Mouse (Mus musculus) midbrain, embryonic 10.5 days (tissue): ENCODE results near the gene Nup107. TPM values are rescaled to one million over a fixed set of nuclear protein-coding genes. Genes with fewer than 3 reads are reported as not detected.

Source experiments
- DNase-seq: peaks from one replicate; pipeline ENCODE4 v3.0.0-alpha.2; 2017; ENCODE audit warnings: low spot score
- H3K27ac ChIP-seq: fragments of 300-500 bp; sonication (generic); replicated peaks from 2 replicates; pipeline ENCODE4 v1.5.1; 2016; ENCODE audit warnings: mild to moderate bottlenecking
- H3K27me3 ChIP-seq: fragments of 300-500 bp; sonication (generic); 2 replicates; pipeline ENCODE4 v1.6.1; 2016; ENCODE audit warnings: low read depth, mild to moderate bottlenecking; ENCODE audit not compliant: poor library complexity, severe bottlenecking
- H3K36me3 ChIP-seq: fragments of 300-500 bp; sonication (generic); 2 replicates; pipeline ENCODE4 v1.6.1; 2016; ENCODE audit warnings: mild to moderate bottlenecking, moderate library complexity
- H3K4me1 ChIP-seq: fragments of 300-500 bp; sonication (generic); 2 replicates; pipeline ENCODE4 v1.6.1; 2016
- H3K4me3 ChIP-seq: fragments of 300-500 bp; sonication (generic); 2 replicates; pipeline ENCODE4 v1.5.1; 2016; ENCODE audit warnings: mild to moderate bottlenecking, moderate library complexity
- H3K9me3 ChIP-seq: fragments of 300-500 bp; sonication (generic); replicated peaks from 2 replicates; pipeline ENCODE4 v1.6.1; 2016; ENCODE audit warnings: mild to moderate bottlenecking
- WGBS: fragments of 180-500 bp; shearing (Covaris S2); methylation state at CpG from one replicate; pipeline ENCODE4 v1.1.7; 2016; 5-methylcytosine and 5-hydroxymethylcytosine counted together
- polyA plus RNA-seq: library from polyadenylated mRNA; unstranded; fragments of >200 nt; fragmentation: Nextera tagmentation; extraction: Ambion mirVana; gene quantifications from 2 replicates; pipeline ENCODE4 v1.2.1, GENCODE M21; 2016

The Nup107 gene
- polyA plus RNA-seq, 1 experiment from 2014 or later = 104 TPM

DNA sequence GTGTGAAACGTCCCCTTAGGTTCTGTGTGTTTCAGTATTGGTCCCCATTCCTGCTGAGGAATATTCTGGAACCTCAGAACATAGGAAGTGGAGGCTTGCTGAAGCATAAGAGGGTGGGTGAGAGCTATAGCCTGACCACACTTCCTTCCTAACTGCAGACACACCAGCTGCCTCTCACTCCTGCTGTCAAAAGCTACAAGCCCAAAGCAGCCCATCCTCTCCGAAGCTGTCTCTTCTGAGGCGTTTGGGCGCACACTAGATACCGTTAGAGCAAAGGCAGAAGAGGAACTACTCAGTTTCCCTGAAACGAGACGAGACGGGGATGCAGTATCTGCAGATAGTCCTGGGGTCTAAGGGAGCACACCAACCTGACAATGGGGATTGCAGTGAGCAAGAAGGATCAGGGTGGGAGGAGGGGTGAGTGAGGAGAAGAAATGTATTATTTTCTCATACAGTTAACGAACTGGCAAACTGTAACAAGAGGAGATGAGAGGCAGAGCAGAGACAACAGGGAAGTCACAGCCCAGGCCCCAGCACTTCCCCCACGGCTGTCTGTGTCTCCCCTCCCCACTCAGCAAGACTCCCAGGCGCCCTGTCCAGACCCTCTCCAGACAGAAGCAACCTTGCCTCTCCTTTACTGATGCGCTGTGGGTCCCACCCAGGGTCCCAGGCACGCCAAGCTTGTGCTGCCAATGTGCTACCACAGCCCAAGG, 37.3 kb downstream of the Nup107 start:
- H3K36me3 ChIP-seq = peaks cover 95% of the 10 kb centered on the region
- no peak for DNase-seq

DNA sequence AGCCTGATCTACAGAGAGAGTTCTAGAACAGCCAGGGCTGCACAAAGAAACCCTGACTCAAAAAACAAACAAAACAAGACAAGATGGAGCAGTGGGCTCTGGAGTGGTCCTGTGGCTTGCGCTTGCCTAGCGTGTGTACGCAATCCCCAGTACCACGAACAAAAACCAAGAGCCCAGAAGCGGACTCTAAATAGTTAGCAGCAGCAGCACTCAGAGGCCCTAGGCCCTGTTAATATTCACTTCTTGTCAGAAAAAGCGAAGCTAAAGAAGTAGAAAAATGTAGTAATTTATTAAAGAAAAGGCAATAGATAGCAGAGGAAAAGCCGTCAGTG, 37.9 kb downstream of the Nup107 start:
- Histone ChIP-seq H3K4me3 (no peak overlapping the region), H3K4me1 (no peaks in the 10 kb centered on the region), H3K27ac (no peak overlapping the region), H3K36me3 (peaks cover 95% of the 10 kb centered on the region), H3K9me3 (no peaks in the 10 kb centered on the region), H3K27me3 (no peaks in the 10 kb centered on the region)
- no peak for DNase-seq
- WGBS = 96% methylated on average over 7 of the region's 7 CpGs

More for the DNA sequence above, 37.3 kb downstream of the Nup107 start:
- no peak overlapping the region for H3K4me3 ChIP-seq
- H3K27me3 ChIP-seq = no peaks in the 10 kb centered on the region
- H3K4me1 ChIP-seq = no peaks in the 10 kb centered on the region
- no peaks in the 10 kb centered on the region for H3K9me3 ChIP-seq
- no peak overlapping the region for H3K27ac ChIP-seq
- 92% methylated on average over 13 of the region's 13 CpGs for WGBS

DNA sequence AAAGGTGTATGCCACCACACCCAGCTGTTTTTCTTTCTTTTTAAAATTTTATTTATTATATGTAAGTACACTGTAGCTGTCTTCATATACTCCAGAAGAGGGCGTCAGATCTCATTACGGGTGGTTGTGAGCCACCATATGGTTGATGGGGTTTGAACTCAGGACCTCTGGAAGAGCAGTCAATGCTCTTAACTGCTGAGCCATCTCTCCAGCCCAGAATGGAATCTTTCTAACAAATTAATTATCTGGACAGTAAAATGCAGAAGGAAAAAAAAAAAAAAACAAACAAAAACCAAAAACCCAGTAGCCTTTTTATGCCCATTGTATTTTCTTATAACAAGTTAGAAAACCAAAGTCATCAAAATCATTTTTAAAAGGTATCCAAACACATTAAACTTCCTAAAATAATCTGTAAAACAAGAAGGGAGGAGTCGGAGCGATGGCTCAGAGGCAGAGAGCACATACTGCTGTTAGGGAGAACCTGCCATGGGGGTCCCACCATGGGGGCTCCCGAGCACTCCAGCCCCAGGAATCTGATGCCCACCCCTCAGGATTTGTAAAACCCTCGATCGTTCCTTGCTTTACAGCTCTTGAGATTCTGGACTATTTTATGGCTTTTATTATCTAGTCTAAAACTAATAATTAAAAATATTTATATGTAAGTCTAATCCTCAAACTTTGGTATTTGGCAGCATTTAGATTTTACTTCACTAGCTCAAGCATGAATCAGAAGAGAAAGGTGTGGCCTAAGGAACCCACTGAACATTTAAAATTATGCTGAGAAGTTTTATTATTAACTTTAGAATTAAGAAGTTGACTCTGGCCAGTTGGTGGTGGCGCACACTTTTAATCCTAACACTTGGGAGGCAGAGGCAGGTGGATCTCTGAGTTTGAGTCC, 38.5 kb downstream of the Nup107 start:
- DNase-seq = no peak
- Histone ChIP-seq H3K27me3 (no peaks in the 10 kb centered on the region), H3K4me3 (no peak overlapping the region), H3K36me3 (peaks cover 95% of the 10 kb centered on the region), H3K4me1 (no peaks in the 10 kb centered on the region), H3K9me3 (no peaks in the 10 kb centered on the region), H3K27ac (no peak overlapping the region)
- 95% methylated on average over 8 of the region's 8 CpGs for WGBS

DNA sequence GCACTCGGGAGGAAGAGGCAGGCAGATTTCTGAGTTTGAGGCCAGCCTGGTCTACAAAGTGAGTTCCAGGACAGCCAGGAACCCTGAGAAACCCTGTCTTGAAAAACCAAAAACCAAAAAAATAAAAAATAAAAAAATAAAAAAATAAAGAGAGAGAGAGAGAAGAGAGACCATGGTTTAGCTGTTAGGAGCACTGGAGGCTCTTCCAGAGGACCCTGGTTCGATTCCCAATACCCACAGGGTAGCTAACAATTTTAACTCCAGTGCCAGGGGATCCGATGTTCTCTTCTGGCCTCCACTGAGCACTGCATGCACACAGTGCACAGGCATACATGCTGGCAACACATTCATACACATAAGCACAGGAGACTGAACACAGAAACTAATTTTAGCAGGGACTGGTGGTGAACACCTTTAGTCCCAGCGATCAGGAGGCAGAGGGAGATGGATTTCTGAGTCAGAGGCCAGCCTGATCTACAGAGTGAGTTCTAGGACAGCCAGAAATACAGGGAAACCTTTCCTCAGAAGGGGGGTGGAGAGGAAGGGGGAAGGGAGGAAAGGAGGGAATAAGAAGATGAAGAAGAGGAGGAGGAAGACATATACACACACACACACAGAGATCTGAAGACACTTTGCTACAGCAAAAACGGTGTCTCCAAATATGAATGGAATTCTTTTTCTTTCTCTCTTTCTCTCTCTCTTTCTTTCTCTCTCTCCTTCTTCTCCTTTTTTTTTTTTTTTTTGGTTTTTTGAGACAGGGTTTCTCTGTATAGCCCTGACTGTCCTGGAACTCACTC, 39.5 kb downstream of the Nup107 start:
- Histone ChIP-seq H3K9me3 (no peaks in the 10 kb centered on the region), H3K4me1 (no peaks in the 10 kb centered on the region), H3K4me3 (no peak overlapping the region), H3K27me3 (no peaks in the 10 kb centered on the region), H3K36me3 (peaks cover 95% of the 10 kb centered on the region), H3K27ac (no peak overlapping the region)
- no peak for DNase-seq
- 97% methylated on average over 5 of the region's 5 CpGs for WGBS

DNA sequence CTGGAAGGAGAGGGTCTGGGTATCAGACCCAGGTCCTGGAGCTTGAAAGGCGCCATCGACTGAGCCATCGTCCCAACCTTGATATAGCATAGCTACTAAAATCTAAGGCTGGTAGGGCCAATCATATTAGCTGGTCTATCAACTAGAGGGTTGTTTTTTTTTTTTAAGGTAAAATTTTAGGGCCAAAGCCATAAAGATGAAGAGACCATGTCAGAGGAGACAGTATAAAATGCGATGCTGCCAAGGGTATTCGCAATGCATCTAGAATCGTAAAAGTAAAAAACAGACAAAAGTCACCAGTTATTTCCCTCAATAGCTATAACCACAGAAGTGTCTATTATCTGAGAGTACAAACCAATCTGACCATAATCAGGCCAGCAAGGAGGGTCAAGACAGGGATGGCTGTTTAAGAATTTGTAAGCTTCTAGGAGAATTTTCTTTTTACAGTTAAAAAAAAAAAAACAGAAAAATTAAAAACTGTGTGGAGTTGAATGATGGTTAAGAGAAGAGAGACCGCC, 40.1 kb downstream of the Nup107 start:
- Histone ChIP-seq H3K4me3 (no peak overlapping the region), H3K27me3 (no peaks in the 10 kb centered on the region), H3K9me3 (no peaks in the 10 kb centered on the region), H3K4me1 (no peaks in the 10 kb centered on the region), H3K36me3 (peaks cover 91% of the 10 kb centered on the region), H3K27ac (no peak overlapping the region)
- 98% methylated on average over 7 of the region's 7 CpGs for WGBS
- DNase-seq = no peak

DNA sequence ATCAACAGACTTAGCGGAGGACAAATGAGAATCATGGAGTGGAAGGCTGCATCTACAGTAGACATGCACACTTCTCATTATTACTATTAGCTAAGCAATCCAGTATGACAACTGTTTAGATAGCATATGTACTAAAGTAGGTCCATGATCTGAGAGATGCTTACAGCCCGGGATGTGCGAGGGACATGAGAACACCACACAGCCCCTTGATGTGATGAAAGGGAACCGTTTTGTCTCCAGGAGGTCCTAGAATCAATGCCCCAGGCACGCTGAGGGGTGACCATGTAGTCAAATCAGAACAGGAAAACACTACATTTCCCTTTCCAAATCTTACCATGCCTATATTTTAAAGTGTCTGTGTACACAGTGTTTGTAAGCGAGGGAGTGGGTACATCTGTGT, 40.8 kb downstream of the Nup107 start:
- Histone ChIP-seq H3K36me3 (peaks cover 85% of the 10 kb centered on the region), H3K27ac (no peak overlapping the region)
- 94% methylated on average over 6 of the region's 6 CpGs for WGBS

DNA sequence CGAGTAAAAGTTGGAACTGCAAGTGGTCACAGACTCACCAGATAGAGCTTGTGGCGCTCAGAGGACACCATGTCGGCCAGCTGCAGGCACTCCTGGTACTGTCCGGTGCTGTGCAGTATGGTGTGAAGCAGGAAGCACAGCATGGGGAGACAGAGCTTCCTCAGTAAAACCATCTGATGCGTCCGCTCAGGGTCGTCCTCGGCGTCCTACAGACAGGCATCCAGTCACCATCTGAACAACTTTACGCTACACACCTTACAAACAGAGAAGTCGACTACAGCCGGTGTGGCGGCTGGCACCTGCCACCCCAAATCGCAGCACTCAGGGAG, 41.3 kb downstream of the Nup107 start:
- no peak overlapping the region for H3K27ac ChIP-seq
- H3K27me3 ChIP-seq = no peaks in the 10 kb centered on the region
- H3K36me3 ChIP-seq = peaks cover 80% of the 10 kb centered on the region
- no peak overlapping the region for H3K4me3 ChIP-seq
- no peak for DNase-seq
- no peaks in the 10 kb centered on the region for H3K4me1 ChIP-seq
- no peaks in the 10 kb centered on the region for H3K9me3 ChIP-seq
- 96% methylated on average over 14 of the region's 14 CpGs for WGBS

More for the DNA sequence above, 40.8 kb downstream of the Nup107 start:
- no peaks in the 10 kb centered on the region for H3K9me3 ChIP-seq
- no peaks in the 10 kb centered on the region for H3K27me3 ChIP-seq
- DNase-seq = no peak
- no peak overlapping the region for H3K4me3 ChIP-seq
- H3K4me1 ChIP-seq = no peaks in the 10 kb centered on the region

DNA sequence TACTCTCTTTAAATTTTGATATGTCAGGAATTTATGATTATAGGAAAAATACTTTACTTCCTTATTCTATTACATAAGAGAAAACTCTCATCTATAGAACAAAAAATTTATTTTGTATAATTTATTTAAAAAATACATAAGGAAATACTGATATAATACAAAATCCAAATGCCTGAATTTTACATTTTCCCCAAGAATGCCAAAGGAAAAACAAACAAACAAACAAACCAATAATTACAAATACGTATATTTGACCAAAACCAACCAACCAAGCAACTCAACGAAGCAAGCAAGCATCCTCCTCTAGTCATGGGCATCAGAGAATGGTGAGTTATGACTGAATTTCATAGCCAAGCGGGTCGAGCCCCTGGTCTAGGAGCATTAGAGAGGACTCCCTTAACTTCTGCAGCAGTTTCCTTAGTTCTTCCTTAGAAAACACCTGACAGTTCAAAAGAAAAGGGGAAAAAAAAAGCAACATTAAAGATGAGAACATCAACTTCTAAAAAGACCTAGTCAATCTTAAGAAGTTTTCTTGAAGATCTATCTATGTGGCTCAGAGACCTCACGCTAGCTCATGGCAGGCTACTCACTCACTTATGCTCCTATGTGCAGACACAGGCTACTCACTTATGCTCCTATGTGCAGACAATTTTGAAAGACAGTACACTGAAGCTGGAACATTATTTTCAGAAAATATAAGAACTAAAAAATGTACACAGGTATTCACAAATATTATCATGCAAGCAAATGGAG, 41.8 kb downstream of the Nup107 start:
- DNase-seq = no peak
- Histone ChIP-seq H3K36me3 (peaks cover 75% of the 10 kb centered on the region), H3K27me3 (no peaks in the 10 kb centered on the region), H3K4me1 (no peaks in the 10 kb centered on the region), H3K9me3 (no peaks in the 10 kb centered on the region), H3K27ac (no peak overlapping the region), H3K4me3 (no peak overlapping the region)
- WGBS = 95% methylated on average over 5 of the region's 5 CpGs

DNA sequence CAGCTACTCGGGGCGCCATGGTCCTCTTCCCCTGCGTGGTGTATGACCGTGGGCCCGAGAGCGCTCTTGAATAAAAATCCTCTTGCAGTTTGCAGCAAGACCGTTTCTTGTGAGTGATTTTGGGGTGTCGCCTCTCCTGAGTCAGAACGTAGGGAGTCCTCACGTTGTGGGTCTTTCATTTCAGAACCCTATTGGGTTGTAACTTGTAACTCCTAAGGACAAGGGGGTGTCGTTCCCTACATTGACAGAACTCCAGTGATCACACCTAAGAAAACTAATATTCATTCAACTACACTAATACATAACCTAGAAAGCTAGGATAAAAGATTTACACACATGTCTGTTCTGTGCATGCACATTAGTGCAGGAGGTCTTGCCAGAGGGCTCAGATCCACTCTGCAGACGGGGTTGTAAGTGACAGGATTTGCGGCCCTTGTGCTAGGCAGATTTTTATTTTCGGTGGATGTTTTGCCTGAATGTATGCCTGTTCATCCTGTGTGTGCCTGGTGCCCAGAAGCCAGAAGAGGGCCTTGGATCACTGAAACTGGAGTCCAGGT, 42.6 kb downstream of the Nup107 start:
- DNase-seq = no peak
- H3K4me3 ChIP-seq = no peak overlapping the region
- no peaks in the 10 kb centered on the region for H3K27me3 ChIP-seq
- 96% methylated on average over 14 of the region's 14 CpGs for WGBS
- no peak overlapping the region for H3K27ac ChIP-seq
- H3K4me1 ChIP-seq = peaks cover 7% of the 10 kb centered on the region
- no peaks in the 10 kb centered on the region for H3K9me3 ChIP-seq
- H3K36me3 ChIP-seq = peaks cover 66% of the 10 kb centered on the region

DNA sequence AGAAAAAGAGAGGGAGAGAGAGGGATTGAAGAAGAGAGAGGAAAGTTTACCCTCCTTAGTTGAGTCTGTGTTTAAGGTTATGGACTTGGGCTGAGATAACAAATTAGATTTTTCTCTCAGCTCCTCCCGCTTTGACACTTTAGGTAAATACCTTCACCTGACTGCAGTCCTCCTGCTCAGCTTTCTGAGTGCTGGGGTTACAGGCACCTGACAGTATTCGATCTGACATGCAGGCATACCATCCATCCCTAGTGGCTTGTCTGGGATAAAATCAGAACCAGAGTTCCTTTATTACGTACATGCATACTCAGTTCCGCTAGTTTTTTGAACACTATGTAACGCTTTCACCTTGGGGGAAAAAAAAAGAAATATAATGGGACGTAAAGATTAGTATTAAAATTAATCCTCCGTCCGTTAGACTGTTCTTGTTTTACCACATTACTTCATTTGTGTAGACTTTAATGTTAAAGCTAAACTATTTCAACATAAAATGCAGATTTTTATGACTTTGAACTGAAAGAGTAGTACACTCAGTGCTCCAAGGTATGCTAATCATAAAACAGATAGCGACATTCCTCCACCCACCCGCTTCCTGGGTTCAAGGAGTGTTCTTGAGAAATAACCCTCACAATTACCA, 43.3 kb downstream of the Nup107 start:
- no peaks in the 10 kb centered on the region for H3K27me3 ChIP-seq
- no peak overlapping the region for H3K4me3 ChIP-seq
- peaks cover 12% of the 10 kb centered on the region for H3K4me1 ChIP-seq
- WGBS = 97% methylated on average over 10 of the region's 10 CpGs
- H3K27ac ChIP-seq = no peak overlapping the region
- no peaks in the 10 kb centered on the region for H3K9me3 ChIP-seq
- DNase-seq = no peak
- peaks cover 60% of the 10 kb centered on the region for H3K36me3 ChIP-seq

DNA sequence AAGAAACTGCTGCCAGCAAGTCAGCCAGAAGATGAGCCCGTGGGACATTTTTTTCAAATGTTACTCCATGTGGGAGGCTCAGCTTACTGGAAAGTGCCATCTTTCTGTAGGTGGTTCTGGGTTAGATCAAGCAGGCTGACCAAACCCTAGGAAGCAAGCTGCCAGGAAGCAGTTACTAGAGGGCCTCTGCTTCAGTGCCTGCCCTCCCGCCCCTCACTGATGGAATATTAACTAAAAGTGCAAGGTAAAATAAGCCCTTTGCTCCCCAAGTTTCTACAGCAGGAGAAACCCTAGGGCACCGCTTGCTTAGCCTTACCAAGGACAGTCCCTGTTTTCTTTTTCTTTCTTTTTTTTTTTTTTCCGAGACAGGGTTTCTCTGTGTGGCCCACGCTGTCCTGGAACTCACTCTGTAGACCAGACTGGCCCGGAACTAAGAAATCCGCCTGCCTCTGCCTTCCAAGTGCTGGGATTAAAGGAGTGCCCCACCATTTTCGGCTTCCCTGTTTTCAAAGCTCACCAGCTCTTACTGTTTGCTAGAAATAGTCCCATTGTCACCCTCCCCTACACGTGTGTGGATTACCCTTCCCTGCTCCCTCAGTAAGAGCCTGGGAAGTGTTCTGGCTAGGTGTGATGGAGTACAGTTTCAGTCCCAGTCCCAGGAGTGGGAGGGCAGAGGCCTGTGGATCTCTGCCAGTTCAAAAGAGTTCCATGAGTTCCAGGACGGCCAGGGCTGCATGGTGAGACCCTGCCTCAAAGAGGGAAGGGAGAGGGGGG, 44.0 kb downstream of the Nup107 start:
- H3K9me3 ChIP-seq = no peaks in the 10 kb centered on the region
- WGBS = 95% methylated on average over 10 of the region's 10 CpGs
- H3K27ac ChIP-seq = no peak overlapping the region
- H3K4me3 ChIP-seq = no peak overlapping the region
- peaks cover 64% of the 10 kb centered on the region for H3K36me3 ChIP-seq
- no peak for DNase-seq
- peaks cover 19% of the 10 kb centered on the region for H3K4me1 ChIP-seq
- no peaks in the 10 kb centered on the region for H3K27me3 ChIP-seq
